Mouse (Mus musculus): ENCODE measurements around the gene Ubash3a.

GRCm38 (mm10) chr17:31163821-31164220, 43.9 kb upstream of the Ubash3a start:
- TF ChIP-seq POLR2A (IDR thresholded peaks at IDR 0.05; ENCODE audit: insufficient read depth, low read depth, low read length) (no peak), CTCF (IDR thresholded peaks at IDR 0.05; ENCODE audit: insufficient read depth, low read depth, low read length) (no peak)

Data from olfactory bulb, adult 2 months (tissue).